Mouse (Mus musculus) testis, postnatal 10 days (tissue): ENCODE data around the gene Per2.

ENCODE experiments used
- DNase-seq: peaks from one replicate; pipeline ENCODE4 v3.0.0; 2021; ENCODE audit warnings: low spot score

The Per2 gene

DNA sequence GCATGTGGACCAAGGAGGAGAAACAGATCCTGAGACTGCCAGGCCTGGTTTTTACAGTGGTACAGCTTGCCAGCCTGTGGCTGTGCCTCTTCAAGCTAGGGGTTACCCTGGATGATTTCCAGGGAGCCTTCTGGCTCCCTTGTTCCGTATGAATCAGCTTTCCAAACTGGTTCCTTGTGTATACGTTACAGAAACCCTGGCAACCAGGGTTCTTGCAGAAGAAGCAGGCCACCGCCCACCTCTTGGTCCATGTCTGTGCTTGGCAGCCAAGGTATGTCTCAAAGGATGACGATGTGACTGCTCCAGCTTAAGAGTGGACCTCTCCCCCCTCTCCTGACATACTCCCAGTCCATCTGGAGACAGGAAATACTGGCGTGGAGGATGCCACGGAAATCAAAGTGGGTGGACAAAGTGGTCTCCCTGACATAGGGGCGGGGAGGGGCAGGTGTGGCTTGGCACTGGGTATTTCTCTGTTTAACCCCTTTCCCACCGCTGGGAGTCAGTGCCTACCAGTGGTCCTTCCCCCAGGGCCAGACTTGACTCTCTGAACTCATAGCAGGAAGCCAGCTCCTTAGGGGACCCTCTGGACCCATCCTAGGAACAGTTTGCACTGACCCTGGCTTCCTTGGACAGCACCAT is 782 bp downstream of the Per2 start:
- DNase-seq, result no peak

DNA sequence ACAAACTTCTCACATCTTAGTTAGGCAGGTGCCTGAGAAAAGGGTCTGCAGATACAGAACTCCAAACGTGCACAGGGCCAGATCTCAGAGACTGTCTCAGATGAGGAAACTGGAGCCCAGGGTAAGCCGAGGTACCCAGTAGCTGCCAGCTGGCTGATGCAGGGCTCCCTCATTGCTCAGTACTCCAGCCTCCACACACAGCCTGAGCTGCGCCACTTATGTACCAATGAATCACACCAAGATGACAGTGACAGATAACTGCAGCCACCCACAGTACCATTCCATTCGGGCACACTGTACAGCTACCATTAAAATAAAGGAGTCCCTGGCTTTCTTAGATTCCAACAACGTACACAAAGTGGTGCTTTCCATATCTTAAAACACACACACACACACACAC is 1.4 kb downstream of the Per2 start:
- no peak for DNase-seq

DNA sequence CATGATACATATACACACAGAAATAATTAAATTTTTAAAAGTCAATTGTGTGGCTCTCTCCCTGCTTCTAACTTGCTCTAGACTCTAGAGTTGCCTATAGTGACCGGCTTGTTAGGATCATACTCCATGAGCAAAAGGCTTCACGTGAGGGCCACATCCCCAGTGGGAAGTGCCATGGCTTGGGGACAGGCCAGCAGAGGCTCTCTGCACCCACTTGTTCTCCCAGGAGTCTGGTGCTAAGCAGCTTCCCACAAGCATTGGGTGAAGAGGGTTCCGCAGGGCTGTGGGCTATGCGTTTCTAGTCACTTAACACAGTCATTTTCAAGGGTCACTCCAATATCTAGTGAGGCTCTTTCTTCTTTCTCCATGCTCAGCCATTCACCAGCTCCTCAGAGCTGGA is 2.0 kb downstream of the Per2 start:
- no peak for DNase-seq

DNA sequence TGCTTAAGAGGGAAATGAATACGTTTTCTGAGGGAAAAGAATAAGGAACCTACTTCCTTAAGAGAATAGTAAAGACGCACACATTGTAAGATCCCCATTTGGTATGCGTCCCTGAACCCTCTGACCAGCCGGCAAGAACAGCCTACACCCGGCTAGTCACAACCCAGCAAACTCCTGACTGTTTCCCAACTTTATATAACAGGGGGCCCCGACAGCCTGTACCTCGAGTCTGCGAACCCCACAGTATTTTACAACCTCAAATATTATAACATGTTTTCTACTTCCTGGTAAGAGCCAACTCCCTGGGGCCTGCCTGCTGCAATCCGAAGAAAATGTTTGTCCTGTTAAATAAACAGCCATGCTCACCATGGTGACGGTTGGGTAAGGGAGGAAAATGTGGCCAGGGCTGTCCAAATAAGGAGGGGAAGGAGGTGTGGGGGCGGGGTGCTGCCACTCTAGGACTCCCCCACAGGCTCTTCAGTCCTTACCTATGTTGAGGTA is 2.8 kb downstream of the Per2 start:
- DNase-seq, result peak; percentile 72

DNA sequence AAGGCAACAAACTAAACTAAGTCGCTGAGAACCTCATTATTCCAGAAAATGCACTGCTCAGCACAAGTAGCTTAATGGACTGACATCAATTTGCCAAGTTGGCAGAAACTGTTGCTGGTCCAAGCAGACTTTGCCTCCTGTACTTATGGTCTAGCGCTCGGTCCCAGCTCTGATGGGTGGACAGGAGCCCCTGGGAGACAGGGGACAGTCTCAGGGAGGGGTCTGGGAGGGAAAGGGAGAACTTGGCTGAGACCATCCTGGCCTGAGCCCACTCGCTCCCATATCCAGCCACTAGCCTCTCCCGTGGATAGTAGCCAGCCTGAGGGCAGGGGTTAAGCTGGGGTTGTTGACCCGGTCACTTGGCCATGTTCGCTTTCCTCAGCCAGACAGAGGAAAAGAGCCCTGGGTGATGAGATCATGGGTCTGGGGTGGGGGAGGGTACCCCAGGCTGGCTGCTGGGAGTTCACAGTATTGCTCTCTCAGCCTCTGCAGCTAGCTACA is 3.4 kb downstream of the Per2 start:
- no peak for DNase-seq

DNA sequence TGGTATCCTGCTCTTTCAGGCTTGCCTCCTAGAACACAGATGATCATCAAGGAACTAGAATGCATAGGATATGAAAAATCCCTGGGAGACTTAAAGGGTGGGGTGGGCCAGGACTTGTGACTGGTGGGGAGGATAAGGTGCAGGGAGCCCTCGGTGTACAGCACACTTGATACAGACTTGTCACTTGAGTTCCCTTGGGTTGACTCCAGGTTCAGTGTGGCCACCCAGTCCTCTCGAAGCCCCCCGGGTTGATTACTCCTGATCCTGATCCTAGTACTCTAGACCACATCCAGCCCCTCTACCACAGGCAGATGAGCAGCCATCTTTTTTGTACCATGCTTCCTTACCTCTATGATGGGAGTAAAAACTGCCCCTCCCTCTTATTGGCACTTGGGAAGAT is 4.2 kb downstream of the Per2 start:
- DNase-seq, result no peak

DNA sequence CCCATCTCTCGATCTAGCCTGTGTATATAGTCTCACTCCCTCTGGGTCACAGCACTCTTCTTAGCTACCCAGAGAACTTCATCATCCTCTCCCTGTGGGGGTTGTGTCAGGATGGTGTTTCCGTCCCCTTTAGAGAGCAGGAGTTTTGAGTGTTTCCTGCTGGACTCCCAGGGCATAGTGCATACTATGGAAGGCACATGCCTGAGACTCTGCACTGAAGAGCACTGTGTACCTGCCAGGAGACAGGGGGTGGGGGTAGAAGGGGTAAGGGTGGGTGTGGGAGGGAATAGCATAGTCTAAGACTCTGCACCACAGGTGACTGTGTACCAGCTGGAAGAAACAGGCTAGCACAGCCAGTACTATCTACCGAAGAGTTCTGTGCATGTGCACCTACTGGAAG is 4.8 kb downstream of the Per2 start:
- DNase-seq, result no peak

DNA sequence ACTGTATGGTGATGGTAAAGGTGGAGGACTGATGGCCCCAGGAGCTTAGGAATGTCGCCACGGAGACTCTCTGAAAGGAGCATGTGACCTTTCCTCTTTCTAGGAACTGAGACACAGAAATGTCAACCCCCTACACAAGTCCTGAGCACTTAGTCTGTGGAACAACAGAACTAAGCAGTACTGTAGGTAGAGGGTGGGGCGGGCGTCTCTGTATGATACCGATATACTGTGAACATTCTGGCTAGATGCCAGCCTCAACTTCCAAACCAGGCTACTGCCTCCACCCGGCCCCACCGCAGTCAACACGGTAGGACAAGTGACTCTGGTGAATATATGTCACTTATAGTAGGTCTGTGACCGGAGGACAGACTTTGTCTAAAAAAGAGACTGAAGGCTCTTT is 5.2 kb downstream of the Per2 start:
- no peak for DNase-seq

DNA sequence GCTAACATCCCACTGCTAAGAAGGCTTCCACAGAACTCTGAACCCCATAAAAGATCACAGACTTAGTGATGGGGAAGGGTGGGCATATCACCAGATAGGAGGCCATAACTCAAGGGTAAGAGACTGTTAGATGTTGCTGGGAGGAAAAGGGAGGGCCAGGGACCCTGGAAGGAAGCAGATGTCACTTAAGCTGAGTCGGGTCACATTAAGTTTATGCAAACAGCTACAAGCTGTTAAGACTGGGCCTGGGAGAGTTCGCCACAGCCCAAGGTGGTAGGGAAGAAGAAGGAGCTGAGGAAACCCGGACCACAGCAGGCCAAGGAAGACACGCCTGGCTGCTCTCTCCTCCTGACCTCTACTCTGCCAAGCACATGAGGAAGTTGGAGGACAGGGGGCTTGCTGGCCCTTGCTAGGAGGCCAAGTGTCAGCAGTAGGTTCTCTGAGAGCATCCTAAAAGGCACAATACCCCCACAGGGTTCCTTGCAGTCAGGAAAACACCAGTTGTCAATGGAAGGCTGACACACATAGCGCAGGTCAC is 7.5 kb downstream of the Per2 start:
- no peak for DNase-seq

DNA sequence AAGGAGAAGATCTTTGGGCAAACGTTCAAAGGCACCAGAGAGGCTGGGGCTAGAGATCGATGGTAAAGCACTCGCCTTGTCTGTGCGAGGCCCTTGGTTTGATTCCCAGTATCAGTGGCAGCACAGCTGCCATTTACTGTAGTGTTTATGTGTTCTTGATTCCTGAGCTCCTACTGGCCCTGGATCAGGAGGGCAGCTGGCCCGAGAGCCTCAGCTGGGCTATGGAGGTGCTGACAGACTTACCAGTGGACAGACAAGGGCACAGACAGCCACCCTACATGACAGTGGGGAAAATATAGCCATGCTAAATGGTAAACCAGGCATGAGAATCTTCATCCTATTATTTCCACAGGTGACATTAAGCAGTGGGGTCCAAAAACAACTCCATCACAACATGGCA is 8.3 kb downstream of the Per2 start:
- DNase-seq, result no peak

DNA sequence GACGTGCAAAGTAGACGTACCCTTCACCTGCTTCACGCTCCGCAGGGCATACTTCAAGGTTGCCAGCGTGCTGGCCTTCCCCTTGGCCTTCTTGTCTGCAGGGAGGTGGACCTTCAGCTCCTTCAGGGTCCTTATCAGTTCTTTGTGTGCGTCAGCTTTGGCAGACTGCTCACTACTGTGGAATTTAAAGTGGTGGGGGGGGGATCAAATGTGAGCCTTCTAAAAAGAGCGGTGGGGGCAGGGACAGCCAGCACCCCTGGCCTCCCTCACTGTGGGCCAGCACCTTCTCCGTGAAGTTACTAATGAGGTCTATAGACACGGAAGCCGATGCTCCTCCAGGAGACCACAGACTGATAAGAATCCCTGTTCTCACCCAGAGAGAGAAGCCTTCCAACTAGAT is 10.4 kb downstream of the Per2 start:
- no peak for DNase-seq

DNA sequence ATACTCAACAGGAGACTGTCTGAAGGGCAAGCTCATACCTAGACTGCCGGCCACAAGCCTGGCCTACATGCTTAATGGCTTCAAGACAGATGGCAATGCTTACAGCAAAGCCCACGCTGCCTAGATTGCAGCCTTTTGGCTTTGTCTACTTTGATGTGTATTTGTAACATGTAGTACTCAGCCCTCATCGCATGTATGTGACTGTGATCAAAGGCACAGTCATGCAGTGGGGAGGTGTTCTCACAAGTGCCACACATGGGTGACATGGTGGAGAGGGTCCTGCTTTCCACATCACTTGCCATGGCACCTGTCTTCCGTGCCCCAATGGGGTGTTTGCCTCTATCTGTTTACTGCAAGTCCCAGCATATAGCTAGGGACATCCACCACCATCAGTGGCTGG is 12.6 kb downstream of the Per2 start:
- DNase-seq, result no peak

DNA sequence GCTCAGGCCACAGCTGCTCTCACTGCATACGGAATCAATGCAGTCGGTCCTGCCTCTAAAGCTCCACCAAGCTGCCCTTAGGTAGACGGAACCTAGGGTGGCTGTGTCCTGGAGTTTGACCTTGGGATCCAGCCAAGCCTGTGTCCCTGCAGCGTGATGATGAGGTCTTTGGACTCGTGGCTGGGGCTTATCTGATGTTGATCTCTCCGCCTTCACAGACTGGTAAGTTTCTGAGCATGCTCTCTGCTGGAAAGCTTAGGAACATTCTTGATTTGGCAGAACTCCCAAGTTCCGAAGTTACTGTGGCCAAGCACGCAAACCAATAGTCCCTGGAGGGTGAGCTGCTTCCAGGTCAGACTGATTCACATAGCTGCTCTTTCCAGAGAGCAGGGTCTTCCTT is 13.1 kb downstream of the Per2 start:
- peak; percentile 70 for DNase-seq

DNA sequence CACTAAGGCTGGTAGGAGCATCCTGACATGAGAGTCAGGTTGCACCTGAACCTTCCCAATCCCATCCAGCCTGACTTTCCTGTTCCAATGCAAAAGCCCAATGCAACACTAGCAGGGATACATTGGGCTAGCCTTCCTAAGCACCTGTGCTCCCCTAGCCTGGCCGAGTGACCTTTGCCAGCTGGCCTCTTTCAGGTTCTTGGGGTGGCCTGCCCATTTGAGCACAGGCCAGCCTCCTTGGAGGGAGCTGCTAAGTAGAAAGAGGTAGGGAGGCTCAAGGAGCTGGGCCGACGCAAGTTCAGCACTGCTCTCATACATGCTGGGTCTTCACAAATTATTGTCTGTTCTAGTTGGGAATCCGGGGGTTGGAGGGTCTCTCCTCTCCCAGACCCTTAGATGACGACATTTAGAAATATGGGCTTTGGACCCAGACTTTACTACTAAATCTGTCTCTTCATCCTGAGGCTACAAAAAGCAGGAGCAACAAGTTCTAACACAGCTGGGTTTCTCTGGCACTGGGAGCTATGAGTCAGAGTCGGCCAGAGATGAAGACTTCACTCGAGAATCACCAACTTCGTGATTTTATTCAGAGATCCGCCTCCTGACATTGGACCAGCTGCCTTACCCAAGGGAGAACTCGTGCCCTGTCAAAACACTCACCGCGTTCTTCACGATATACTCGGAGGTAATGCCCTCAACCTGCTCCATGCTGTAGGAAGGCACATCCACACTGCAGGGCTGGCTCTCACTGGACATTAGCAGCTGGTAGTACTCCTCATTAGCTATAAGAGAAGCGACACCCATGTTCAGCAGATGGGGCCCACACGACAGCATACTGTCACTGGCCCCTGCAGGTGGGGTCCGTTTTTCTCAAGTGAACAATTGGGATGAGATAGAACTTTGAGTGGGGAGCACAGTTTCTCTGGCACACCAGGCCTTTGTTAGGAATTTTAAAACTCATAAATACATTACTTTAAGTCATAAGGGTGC is 14.0 kb downstream of the Per2 start:
- DNase-seq, result no peak

DNA sequence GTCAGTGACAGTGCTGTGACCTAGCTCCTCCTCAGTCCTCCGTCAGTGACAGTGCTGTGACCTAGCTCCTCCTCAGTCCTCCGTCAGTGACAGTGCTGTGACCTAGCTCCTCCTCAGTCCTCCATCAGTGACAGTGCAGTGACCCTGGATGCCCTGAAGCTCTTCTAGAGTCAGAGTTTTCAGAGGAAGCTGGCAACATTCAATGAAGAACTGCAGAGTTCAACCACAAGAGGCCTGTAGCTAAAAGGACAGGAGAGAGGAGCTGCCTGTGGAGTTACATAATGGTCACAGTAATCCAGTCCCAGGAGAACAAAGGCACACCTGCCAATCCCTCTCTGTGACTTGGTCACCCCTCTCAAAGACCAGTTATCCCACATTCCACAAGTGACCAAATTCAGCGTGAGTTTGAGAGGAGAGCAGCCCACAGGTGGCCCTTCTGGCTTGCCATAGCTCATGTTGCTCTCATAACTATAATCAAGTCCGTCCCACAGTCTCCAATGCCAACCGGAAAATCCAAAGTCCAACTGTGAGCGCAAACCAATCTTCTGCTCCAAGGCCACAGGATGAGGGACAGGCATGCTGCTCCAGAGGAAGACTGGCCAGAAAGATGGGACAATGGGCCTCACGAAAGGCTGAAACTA is 16.7 kb downstream of the Per2 start:
- DNase-seq, result no peak

DNA sequence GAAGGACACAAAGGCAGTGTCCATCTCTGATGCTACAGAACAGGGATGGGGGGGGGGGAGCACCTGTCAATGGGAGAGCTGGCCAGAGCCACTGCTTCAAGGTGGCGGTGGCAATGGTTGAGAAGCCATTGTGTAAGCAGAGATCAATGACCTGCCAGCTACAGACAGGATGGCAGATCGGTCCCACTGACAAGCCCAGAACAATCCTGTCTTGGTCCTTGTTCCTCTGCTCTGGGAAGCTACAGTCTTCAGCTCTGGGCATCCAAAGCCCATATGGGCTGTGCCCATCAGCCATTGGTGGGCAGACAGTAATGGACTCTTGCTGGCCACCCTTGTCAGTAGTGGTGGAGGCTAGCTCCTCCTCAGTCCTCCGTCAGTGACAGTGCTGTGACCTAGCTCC is 17.3 kb downstream of the Per2 start:
- no peak for DNase-seq

DNA sequence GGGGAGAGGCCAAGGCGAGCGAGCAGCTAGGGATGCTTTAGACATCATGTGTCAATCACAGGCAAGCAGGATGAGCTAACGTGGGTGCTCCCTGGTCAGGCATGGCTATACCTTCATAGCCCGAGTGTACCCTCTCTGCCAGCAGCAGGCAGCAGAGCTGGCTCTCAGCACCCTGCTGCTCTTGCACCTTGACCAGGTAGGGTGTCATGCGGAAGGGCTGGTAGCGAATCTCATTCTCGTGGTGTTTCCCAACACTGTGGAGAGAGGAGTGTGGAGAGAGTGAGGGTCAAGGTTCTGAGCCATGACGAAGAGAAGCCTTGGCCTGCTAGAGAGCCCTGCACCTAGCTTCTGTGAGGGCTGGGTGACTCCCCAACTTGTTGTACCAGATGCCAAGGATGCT is 19.3 kb downstream of the Per2 start:
- no peak for DNase-seq

DNA sequence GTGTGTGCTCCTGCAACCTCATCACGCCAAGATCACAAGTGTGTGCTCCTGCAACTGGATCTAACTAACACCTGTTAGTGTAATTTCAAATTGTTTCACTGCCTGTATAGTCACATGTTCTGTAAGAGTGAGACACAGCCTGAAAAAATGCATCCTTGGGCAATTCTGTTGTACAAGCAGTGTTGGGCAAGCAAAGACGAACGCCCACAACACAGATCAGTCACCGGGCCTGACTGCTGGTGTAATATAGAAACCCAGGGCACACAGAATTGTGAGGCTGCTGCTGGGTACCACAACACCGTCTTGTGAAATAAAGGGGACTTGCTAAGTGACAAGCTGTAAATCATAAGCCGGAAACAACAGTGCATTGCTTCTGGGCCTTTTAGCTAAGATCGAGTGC is 21.6 kb downstream of the Per2 start:
- no peak for DNase-seq

DNA sequence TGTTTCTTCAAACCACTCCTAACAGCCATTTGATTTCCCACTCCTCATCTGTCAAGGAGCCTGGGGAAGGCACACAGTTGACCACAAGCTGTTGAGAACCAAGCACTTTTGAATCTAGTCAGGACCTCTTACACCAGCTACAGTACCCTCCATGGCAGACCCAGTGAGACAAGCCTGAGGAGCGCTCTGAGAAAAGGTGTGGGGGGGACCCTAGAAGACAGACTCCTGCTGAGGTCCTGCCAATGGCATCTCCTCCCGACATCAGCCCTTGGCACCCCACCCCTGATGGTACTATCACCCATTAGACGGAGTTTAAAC is 22.1 kb downstream of the Per2 start:
- DNase-seq, result no peak

DNA sequence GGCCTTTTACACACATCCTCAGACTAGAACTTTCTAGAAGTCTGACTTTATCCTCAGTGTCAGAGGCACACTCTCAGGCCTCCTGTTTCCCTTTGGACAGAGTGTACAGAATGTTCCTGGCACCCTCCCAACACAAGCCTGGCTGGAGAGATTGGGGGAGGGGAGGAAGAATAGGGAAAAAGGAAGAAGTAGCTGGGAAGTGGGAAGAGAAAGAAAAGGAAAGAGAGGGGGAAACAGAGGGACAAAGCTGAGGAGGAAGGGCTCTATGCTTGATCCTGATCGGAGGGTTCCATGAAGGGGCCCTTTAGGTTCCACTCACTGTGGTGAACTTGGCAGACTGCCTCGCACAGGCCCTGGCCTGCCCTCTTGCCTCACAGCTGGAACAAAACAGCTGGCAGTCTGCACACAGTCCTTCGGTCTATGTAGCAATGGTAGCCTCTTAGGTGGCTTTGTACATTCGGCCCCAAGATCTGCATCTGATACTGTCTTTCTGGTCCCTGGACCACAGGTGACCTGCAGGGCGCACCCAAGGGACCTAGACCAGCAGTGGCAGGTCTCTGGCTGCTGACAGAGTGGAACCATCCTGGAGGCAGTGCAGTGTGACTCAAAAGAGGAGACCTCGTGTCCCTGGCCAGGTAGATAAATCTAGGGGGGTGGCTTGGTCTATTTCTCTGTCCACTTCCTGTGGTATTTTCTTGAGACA is 22.6 kb downstream of the Per2 start:
- peak; percentile 90 for DNase-seq

DNA sequence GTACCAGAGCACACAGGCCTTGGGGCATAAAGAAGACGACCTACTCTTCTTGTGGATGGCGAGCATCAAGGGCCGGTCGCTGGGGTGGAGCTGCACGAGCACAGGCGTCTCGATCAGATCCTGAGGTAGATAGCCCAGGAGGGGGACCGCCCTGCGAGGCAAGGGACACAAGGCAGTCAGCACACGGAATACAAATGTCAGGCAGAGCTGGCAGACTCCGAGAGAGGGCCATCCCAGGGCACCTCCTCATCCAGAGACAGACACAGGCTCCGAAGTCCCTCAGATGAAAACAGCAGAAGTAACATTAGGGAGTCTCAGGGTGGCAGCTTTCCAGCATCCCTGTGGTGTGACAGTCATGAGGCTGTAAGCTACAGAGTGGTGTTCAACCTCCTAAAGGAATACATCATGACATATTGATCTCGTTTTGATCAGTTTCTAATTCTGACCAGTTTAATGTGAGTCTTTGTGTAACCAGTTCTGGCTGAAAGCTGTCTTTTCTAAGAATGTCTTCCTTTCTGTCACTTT is 23.5 kb downstream of the Per2 start:
- DNase-seq, result no peak

DNA sequence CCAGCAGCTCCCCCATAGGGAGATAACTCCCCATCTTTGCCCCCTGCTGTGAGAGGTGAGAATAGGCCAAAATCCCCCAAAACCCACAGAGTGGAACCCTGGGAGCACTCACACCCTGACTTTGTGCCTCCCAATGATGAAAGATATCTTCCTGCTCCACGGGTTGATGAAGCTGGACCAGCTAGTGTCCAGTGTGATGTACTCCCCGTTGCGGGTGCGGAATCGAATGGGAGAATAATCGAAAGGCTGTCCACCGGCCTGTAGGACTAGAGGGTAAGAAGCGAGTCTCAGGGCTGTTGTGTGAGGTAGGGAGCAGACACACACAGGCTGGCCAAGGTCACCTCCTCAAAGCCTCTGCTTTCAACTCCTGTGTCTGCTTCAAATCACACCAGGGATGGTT is 24.2 kb downstream of the Per2 start:
- no peak for DNase-seq
